Mouse (Mus musculus) thymus, adult 2 months (tissue): ENCODE measurements around the gene Il17rc. TPM values are rescaled to one million over a fixed set of nuclear protein-coding genes. Genes with fewer than 3 reads are reported as not detected.

Experiments
- DNase-seq: peaks from one replicate; pipeline ENCODE4 v3.0.0; 2021
- H3K27ac ChIP-seq: fragments of 200-500 bp; 2 replicates; pipeline ENCODE4 v1.5.1; 2012; ENCODE audit warnings: low read length, control low read depth; ENCODE audit not compliant: control insufficient read depth, insufficient read depth
- H3K27me3 ChIP-seq: fragments of 200-500 bp; 2 replicates; pipeline ENCODE4 v1.6.1; 2012; ENCODE audit warnings: mild to moderate bottlenecking, low read length, moderate library complexity, mixed read lengths; ENCODE audit not compliant: control insufficient read depth, insufficient read depth
- H3K36me3 ChIP-seq: fragments of 200-500 bp; 2 replicates; pipeline ENCODE4 v1.6.1; 2012; ENCODE audit warnings: mild to moderate bottlenecking, low read length, moderate library complexity; ENCODE audit not compliant: control insufficient read depth, insufficient read depth
- H3K4me1 ChIP-seq: fragments of 200-500 bp; replicated peaks from 2 replicates; pipeline ENCODE4 v1.6.1; 2012; ENCODE audit warnings: low read length; ENCODE audit not compliant: control insufficient read depth, insufficient read depth
- H3K4me3 ChIP-seq: fragments of 200-500 bp; 2 replicates; pipeline ENCODE4 v1.5.1; 2012; ENCODE audit warnings: mild to moderate bottlenecking, low read length, control low read depth, moderate library complexity; ENCODE audit not compliant: control insufficient read depth, insufficient read depth
- CTCF ChIP-seq: fragments of 200-500 bp; IDR thresholded peaks from 2 replicates; pipeline ENCODE4 v1.5.1; 2012; ENCODE audit warnings: mild to moderate bottlenecking, control low read depth, low read length, moderate library complexity, borderline replicate concordance; ENCODE audit not compliant: control insufficient read depth, poor library complexity, insufficient read depth; ENCODE audit errors: extremely low read depth
- POLR2A ChIP-seq: fragments of 200-500 bp; IDR thresholded peaks from 2 replicates; pipeline ENCODE4 v1.6.1; 2012; ENCODE audit warnings: mild to moderate bottlenecking, low read length, control low read depth, moderate library complexity; ENCODE audit not compliant: control insufficient read depth, poor library complexity, insufficient read depth; ENCODE audit errors: extremely low read depth
- WGBS: fragments of 180-500 bp; shearing (Covaris S2); methylation state at CpG from one replicate; pipeline ENCODE4 v1.1.7; 2018; 5-methylcytosine and 5-hydroxymethylcytosine counted together
- polyA plus RNA-seq: library from polyadenylated mRNA; depleted of rRNA; stranded (reverse); fragments of >200 nt; gene quantifications from 2 replicates; pipeline ENCODE4 v1.2.3, GENCODE M21; 2012

The Il17rc gene
- polyA plus RNA-seq, 1 experiment, result 15.4 TPM

- H3K27me3 ChIP-seq, result no peaks in the 10 kb centered on the region
- 97% methylated on average over 6 of the region's 6 CpGs for WGBS
- H3K36me3 ChIP-seq, result peaks cover 42% of the 10 kb centered on the region
- TF ChIP-seq CTCF (no peak), POLR2A (no peak)
- no peak overlapping the region for H3K27ac ChIP-seq
- H3K4me1 ChIP-seq, result peaks cover 23% of the 10 kb centered on the region
- no peak for DNase-seq
- H3K4me3 ChIP-seq, result no peak overlapping the region
Observed at GRCm38 (mm10) chr6:113513944-113514343, 42.7 kb downstream of the Il17rc start.

- peaks cover 49% of the 10 kb centered on the region for H3K36me3 ChIP-seq
- peaks cover 20% of the 10 kb centered on the region for H3K4me1 ChIP-seq
- TF ChIP-seq CTCF, result no peak
- TF ChIP-seq POLR2A, result no peak
- DNase-seq, result no peak
- H3K27me3 ChIP-seq, result no peaks in the 10 kb centered on the region
- H3K4me3 ChIP-seq, result no peak overlapping the region
- 78% methylated on average over 3 of the region's 3 CpGs for WGBS
- no peak overlapping the region for H3K27ac ChIP-seq
Observed at GRCm38 (mm10) chr6:113514600-113514999, 43.4 kb downstream of the Il17rc start.

DNA sequence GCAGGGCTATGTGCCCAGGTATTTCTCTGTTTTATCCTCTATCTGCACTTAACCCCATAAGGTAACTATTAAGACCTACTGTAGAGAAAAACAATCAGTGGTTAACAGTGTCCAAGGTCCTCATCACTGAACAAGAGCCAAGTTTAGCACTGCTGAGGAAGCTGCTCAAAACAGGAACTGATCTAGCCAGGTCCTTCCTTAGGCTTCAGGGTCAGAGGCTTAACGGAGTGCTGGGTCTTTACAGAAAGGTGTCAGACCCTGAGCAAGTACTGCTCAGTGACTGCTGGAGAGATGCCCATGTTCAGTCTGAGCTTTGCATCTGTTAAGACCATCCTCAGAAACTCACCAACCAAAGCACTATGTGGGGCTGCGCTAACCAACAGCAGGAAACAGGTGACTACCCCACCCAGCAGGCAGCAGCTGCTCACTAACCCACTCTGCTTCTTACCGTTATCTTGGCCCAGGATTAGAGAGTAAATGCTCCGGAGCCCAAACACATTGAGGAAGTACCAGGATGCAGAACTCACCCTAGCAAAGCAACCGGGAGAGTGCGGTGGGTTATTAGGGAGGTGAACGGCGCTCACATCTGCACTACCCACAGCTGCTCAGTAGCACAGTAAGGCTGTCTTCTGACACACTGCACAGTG lies 46.3 kb downstream of the Il17rc start:
- H3K4me3 ChIP-seq, result peak overlapping the region; percentile 3; the same call in 1 of the 2 replicates
- 4% methylated on average over 8 of the region's 8 CpGs for WGBS
- peaks cover 70% of the 10 kb centered on the region for H3K36me3 ChIP-seq
- no peak for TF ChIP-seq POLR2A
- TF ChIP-seq CTCF, result no peak
- H3K4me1 ChIP-seq, result peaks cover 20% of the 10 kb centered on the region
- no peaks in the 10 kb centered on the region for H3K27me3 ChIP-seq
- DNase-seq, result peak; percentile 55
- peak overlapping the region; percentile 94 for H3K27ac ChIP-seq

- Histone ChIP-seq H3K27ac (no peak overlapping the region), H3K36me3 (peaks cover 42% of the 10 kb centered on the region), H3K27me3 (no peaks in the 10 kb centered on the region), H3K4me3 (no peak overlapping the region), H3K4me1 (peaks cover 12% of the 10 kb centered on the region)
- no peak for DNase-seq
- TF ChIP-seq CTCF (no peak), POLR2A (no peak)
- WGBS, result 90% methylated on average over 1 of the region's 1 CpGs
Observed at GRCm38 (mm10) chr6:113522310-113522709, 51.1 kb downstream of the Il17rc start.

DNA sequence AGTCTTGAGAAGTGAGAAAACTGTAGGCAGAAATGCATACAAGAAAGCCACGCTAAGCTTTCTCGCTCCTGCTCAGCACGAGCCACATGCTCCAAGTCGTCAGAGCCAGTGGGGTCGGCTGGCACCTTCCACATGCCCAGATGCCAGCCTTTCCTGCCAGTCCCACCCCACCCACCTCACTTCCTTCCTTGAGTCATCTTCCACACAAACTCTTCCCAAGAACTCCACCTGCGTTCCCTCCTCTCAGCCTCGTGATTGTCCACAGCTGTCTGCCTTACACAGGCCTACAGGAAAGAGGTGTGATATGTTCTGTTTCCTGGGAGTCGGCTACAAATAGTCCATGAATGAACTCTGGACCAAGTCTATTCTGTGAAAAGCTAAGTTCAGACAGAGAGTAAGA lies 52.2 kb downstream of the Il17rc start:
- TF ChIP-seq POLR2A (no peak), CTCF (no peak)
- WGBS, result 54% methylated on average over 8 of the region's 8 CpGs
- H3K27ac ChIP-seq, result no peak overlapping the region
- no peak for DNase-seq
- peaks cover 41% of the 10 kb centered on the region for H3K36me3 ChIP-seq
- no peaks in the 10 kb centered on the region for H3K27me3 ChIP-seq
- H3K4me3 ChIP-seq, result no peak overlapping the region
- peaks cover 2% of the 10 kb centered on the region for H3K4me1 ChIP-seq

DNA sequence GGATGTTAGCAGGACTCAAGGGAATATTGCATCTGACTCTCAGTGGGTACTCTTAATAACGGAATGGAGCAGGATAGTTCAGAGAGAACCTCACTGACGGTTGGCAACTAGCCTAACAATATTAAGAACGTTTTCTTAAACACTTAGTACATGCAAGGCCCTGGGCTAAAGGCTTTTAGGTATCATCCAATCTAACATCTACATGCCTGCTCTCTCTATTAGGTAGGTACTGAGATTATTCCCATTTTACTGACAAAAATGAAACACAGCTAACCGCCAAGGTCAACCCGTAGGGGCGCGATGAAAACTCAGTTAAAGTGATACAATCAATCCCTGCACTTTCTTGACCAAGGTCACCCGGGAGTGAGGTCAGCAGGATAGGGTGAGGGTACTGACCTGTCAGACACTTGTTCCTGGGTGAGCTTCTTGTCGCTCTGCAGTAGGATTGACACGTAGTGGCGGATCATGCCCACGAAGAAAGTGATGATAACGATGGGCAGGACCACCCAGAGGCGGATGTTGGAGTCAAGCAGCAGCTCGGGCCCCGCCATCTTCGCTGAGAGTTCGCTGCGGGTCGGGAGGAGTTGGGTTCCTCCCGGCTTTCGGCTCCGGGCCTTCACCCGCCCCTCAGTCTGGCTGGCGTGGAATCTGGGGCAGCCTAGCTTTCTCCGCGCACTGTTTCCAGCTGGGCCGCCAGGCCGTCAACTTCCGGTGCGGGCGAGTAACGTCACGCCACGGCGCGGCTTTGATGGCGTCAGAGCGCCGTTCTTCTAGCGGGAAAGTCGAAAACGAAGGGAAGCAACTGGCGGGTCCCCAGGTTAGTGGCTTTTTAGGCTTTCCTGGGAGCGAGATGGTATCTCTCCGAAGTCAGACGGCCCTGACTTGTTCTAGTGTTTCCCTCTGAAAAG lies 60.0 kb downstream of the Il17rc start, which contains the start of the genes Emc3 and Fancd2:
TSS of gene Emc3 (minus strand) at position 721 of the 908 bp plus-strand sequence.
TSS of gene Fancd2 (plus strand) at position 751 of the 908 bp plus-strand sequence.
- 0 out of 2 replicates have a peak within 1 kb of the TSS, but pooled peaks have one; percentile 2 for H3K27ac ChIP-seq
- H3K27me3 ChIP-seq, result no peaks in the 10 kb centered on the region
- WGBS, result 1% methylated on average over 47 of the region's 47 CpGs
- DNase-seq, result peak; percentile 94
- peaks cover 11% of the 10 kb centered on the region for H3K4me1 ChIP-seq
- no peaks in the 10 kb centered on the region; the same call in 1 of the 2 replicates for H3K36me3 ChIP-seq
- TF ChIP-seq POLR2A (peak; percentile 56), CTCF (0 out of 2 replicates have a peak, but pooled peaks have one; percentile 42)
- peak within 1 kb of the TSS; percentile 77 for H3K4me3 ChIP-seq
